Mouse (Mus musculus) heart, embryonic 13.5 days (tissue): ENCODE data around the gene Sox14. TPM values are rescaled to one million over a fixed set of nuclear protein-coding genes. Genes with fewer than 3 reads are reported as not detected.

ENCODE experiments used
- ATAC-seq: fragments of 200-750 bp; cut with Nextera tagmentation; 2 replicates; pipeline ENCODE4 v1.8.0; 2017; ENCODE audit warnings: moderate TSS enrichment; ENCODE audit not compliant: insufficient number of reproducible peaks, low FRiP score, low TSS enrichment; ENCODE audit errors: extremely low read depth
- H3K27ac ChIP-seq: fragments of 300-500 bp; sonication (generic); replicated peaks from 2 replicates; pipeline ENCODE4 v1.5.1; 2015; ENCODE audit warnings: moderate library complexity, mild to moderate bottlenecking, inconsistent platforms
- H3K27me3 ChIP-seq: fragments of 300-500 bp; sonication (generic); replicated peaks from 2 replicates; pipeline ENCODE4 v1.6.1; 2015; ENCODE audit warnings: mild to moderate bottlenecking, inconsistent platforms
- H3K36me3 ChIP-seq: fragments of 300-500 bp; sonication (generic); 2 replicates; pipeline ENCODE4 v1.6.1; 2015; ENCODE audit warnings: mild to moderate bottlenecking, inconsistent platforms
- H3K4me1 ChIP-seq: fragments of 300-500 bp; sonication (generic); 2 replicates; pipeline ENCODE4 v1.6.1; 2015; ENCODE audit warnings: inconsistent platforms
- H3K4me2 ChIP-seq: fragments of 300-500 bp; sonication (generic); 2 replicates; pipeline ENCODE4 v1.6.1; 2015; ENCODE audit warnings: inconsistent platforms, mild to moderate bottlenecking, moderate library complexity
- H3K4me3 ChIP-seq: fragments of 300-500 bp; sonication (generic); 2 replicates; pipeline ENCODE4 v1.5.1; 2015; ENCODE audit warnings: moderate library complexity, mild to moderate bottlenecking, inconsistent platforms
- H3K9ac ChIP-seq: fragments of 300-500 bp; sonication (generic); 2 replicates; pipeline ENCODE4 v1.6.1; 2015; ENCODE audit warnings: inconsistent platforms, mild to moderate bottlenecking, moderate library complexity
- H3K9me3 ChIP-seq: fragments of 300-500 bp; sonication (generic); 2 replicates; pipeline ENCODE4 v1.6.1; 2016; ENCODE audit warnings: inconsistent platforms
- WGBS: fragments of 180-500 bp; shearing (Covaris S2); methylation state at CpG from one replicate; pipeline ENCODE4 v1.1.7; 2015; ENCODE audit warnings: mixed read lengths; 5-methylcytosine and 5-hydroxymethylcytosine counted together
- polyA plus RNA-seq: library from polyadenylated mRNA; unstranded; fragments of >200 nt; fragmentation: Nextera tagmentation; extraction: Ambion mirVana; gene quantifications from 2 replicates; pipeline ENCODE4 v1.2.1, GENCODE M21; 2015

Sox14 gene
- not detected in 2 replicates for polyA plus RNA-seq

GRCm38 (mm10) chr9:99875618-99876372 lies at the start of gene Sox14:
Gene Sox14 (minus strand): TSS chr9:99876170.
- WGBS = under 1% methylated on average over 47 of the region's 47 CpGs
- Histone ChIP-seq H3K27ac (no peak within 1 kb of the TSS), H3K4me2 (peak within 1 kb of the TSS; percentile 64), H3K9ac (no peak within 1 kb of the TSS), H3K9me3 (no peaks in the 10 kb centered on the region), H3K4me3 (peak within 1 kb of the TSS; percentile 44), H3K36me3 (no peaks in the 10 kb centered on the region), H3K4me1 (peaks cover 21% of the 10 kb centered on the region), H3K27me3 (peaks cover 100% of the 10 kb centered on the region)
- no peak for ATAC-seq

GRCm38 (mm10) chr9:99879311-99879710 lies 3.3 kb upstream of the Sox14 start:
- no peak for ATAC-seq
- Histone ChIP-seq H3K9ac (no peak overlapping the region), H3K4me2 (no peak overlapping the region), H3K27ac (no peak overlapping the region), H3K4me3 (no peak overlapping the region), H3K4me1 (peaks cover 15% of the 10 kb centered on the region), H3K9me3 (no peaks in the 10 kb centered on the region), H3K36me3 (no peaks in the 10 kb centered on the region), H3K27me3 (peaks cover 91% of the 10 kb centered on the region)
- 2% methylated on average over 14 of the region's 14 CpGs for WGBS

- Histone ChIP-seq H3K4me3 (no peak overlapping the region), H3K27me3 (peaks cover 98% of the 10 kb centered on the region), H3K4me2 (no peak overlapping the region), H3K27ac (no peak overlapping the region), H3K36me3 (no peaks in the 10 kb centered on the region), H3K9me3 (no peaks in the 10 kb centered on the region), H3K4me1 (peaks cover 15% of the 10 kb centered on the region), H3K9ac (no peak overlapping the region)
- ATAC-seq = no peak
- 5% methylated on average over 5 of the region's 5 CpGs for WGBS
Measured at GRCm38 (mm10) chr9:99878588-99878987, 2.6 kb upstream of the Sox14 start.

- H3K27me3 ChIP-seq = peaks cover 100% of the 10 kb centered on the region
- no peak overlapping the region for H3K27ac ChIP-seq
- WGBS = 4% methylated on average over 22 of the region's 22 CpGs
- H3K4me3 ChIP-seq = peak overlapping the region; percentile 44; the same call in 1 of the 2 replicates
- H3K36me3 ChIP-seq = no peaks in the 10 kb centered on the region
- peaks cover 15% of the 10 kb centered on the region for H3K4me1 ChIP-seq
- no peak for ATAC-seq
- no peak overlapping the region for H3K4me2 ChIP-seq
- H3K9ac ChIP-seq = no peak overlapping the region
- no peaks in the 10 kb centered on the region for H3K9me3 ChIP-seq
Measured at GRCm38 (mm10) chr9:99877056-99877546, 1.1 kb upstream of the Sox14 start.

- no peak overlapping the region for H3K27ac ChIP-seq
- 1% methylated on average over 25 of the region's 25 CpGs for WGBS
- H3K4me2 ChIP-seq = peak overlapping the region; percentile 64
- H3K9me3 ChIP-seq = no peaks in the 10 kb centered on the region
- H3K4me1 ChIP-seq = peaks cover 17% of the 10 kb centered on the region
- no peaks in the 10 kb centered on the region for H3K36me3 ChIP-seq
- H3K27me3 ChIP-seq = peaks cover 100% of the 10 kb centered on the region
- no peak for ATAC-seq
- H3K4me3 ChIP-seq = peak overlapping the region; percentile 44
- no peak overlapping the region for H3K9ac ChIP-seq
Measured at GRCm38 (mm10) chr9:99876373-99877055, 544 bp upstream of the Sox14 start.

- ATAC-seq = no peak; the same call in 1 of the 2 replicates
- peaks cover 100% of the 10 kb centered on the region for H3K27me3 ChIP-seq
- no peaks in the 10 kb centered on the region for H3K36me3 ChIP-seq
- H3K9ac ChIP-seq = no peak overlapping the region
- peak overlapping the region; percentile 44 for H3K4me3 ChIP-seq
- H3K27ac ChIP-seq = no peak overlapping the region
- H3K4me2 ChIP-seq = peak overlapping the region; percentile 64
- 2% methylated on average over 52 of the region's 52 CpGs for WGBS
- no peaks in the 10 kb centered on the region for H3K9me3 ChIP-seq
- H3K4me1 ChIP-seq = peaks cover 29% of the 10 kb centered on the region
Measured at GRCm38 (mm10) chr9:99874735-99875617, 994 bp downstream of the Sox14 start.

GRCm38 (mm10) chr9:99873721-99874120 lies 2.2 kb downstream of the Sox14 start:
- no peak overlapping the region for H3K27ac ChIP-seq
- H3K4me3 ChIP-seq = no peak overlapping the region
- H3K9me3 ChIP-seq = no peaks in the 10 kb centered on the region
- peaks cover 100% of the 10 kb centered on the region for H3K27me3 ChIP-seq
- WGBS = 11% methylated on average over 2 of the region's 2 CpGs
- no peak for ATAC-seq
- H3K9ac ChIP-seq = no peak overlapping the region
- H3K4me1 ChIP-seq = peaks cover 36% of the 10 kb centered on the region
- H3K4me2 ChIP-seq = no peak overlapping the region
- H3K36me3 ChIP-seq = no peaks in the 10 kb centered on the region

- H3K4me2 ChIP-seq = no peak overlapping the region
- no peaks in the 10 kb centered on the region for H3K36me3 ChIP-seq
- no peaks in the 10 kb centered on the region for H3K9me3 ChIP-seq
- no peak overlapping the region for H3K9ac ChIP-seq
- no peak overlapping the region for H3K4me3 ChIP-seq
- peaks cover 100% of the 10 kb centered on the region for H3K27me3 ChIP-seq
- peaks cover 41% of the 10 kb centered on the region for H3K4me1 ChIP-seq
- no peak overlapping the region for H3K27ac ChIP-seq
- no peak for ATAC-seq
- 2% methylated on average over 15 of the region's 15 CpGs for WGBS
Measured at GRCm38 (mm10) chr9:99873116-99873620, 2.8 kb downstream of the Sox14 start.

- 2% methylated on average over 31 of the region's 31 CpGs for WGBS
- H3K9me3 ChIP-seq = no peaks in the 10 kb centered on the region
- peaks cover 41% of the 10 kb centered on the region for H3K4me1 ChIP-seq
- H3K27me3 ChIP-seq = peaks cover 100% of the 10 kb centered on the region
- no peak overlapping the region for H3K27ac ChIP-seq
- H3K36me3 ChIP-seq = no peaks in the 10 kb centered on the region
- H3K9ac ChIP-seq = no peak overlapping the region
- peak overlapping the region; percentile 13; the same call in 1 of the 2 replicates for H3K4me3 ChIP-seq
- no peak for ATAC-seq
- no peak overlapping the region for H3K4me2 ChIP-seq
Measured at GRCm38 (mm10) chr9:99872204-99873115, 3.5 kb downstream of the Sox14 start.

- H3K27me3 ChIP-seq = peaks cover 100% of the 10 kb centered on the region
- no peaks in the 10 kb centered on the region for H3K36me3 ChIP-seq
- ATAC-seq = no peak
- H3K4me3 ChIP-seq = peak overlapping the region; percentile 13; the same call in 1 of the 2 replicates
- H3K4me2 ChIP-seq = peak overlapping the region; percentile 16; the same call in 1 of the 2 replicates
- WGBS = 1% methylated on average over 34 of the region's 34 CpGs
- no peak overlapping the region for H3K27ac ChIP-seq
- H3K9ac ChIP-seq = no peak overlapping the region
- H3K4me1 ChIP-seq = peaks cover 37% of the 10 kb centered on the region
- H3K9me3 ChIP-seq = no peaks in the 10 kb centered on the region
Measured at GRCm38 (mm10) chr9:99871556-99872203, 4.3 kb downstream of the Sox14 start.
